Mouse (Mus musculus): ENCODE measurements at regions not wholly inside any gene's neighbourhood (a gene's known extent, or its start where the extent isn't known, plus 50 kb on each side); places are given as distances from the start of the nearest gene placed in this dataset.
"Not testable (repeated sequence)": the region's sequence is repeated elsewhere in the genome, so short reads cannot be mapped to it uniquely, and the experiment has no call there.

DNA sequence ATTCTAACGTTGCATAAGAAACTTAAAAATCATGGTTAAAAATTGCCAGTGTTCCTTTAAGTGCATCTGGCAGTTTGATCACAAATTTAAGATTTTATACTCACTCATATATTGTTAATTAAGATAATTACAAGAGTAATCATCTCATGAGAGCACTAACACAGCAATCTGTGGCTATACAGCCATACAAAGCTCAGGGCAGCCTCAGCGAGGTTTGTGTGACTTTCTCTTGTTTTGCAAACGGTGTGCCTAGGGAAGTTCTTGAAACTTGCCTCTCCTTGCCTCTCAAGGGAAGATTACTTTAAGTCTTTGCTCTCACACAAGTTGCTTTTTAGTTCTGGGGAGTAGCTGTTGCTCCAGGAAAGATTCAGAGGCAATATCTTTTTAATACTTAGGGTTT lies 58.1 kb upstream of the Slc1a4 start:
- WGBS, result 78% methylated on average over 3 of the region's 3 CpGs

DNA sequence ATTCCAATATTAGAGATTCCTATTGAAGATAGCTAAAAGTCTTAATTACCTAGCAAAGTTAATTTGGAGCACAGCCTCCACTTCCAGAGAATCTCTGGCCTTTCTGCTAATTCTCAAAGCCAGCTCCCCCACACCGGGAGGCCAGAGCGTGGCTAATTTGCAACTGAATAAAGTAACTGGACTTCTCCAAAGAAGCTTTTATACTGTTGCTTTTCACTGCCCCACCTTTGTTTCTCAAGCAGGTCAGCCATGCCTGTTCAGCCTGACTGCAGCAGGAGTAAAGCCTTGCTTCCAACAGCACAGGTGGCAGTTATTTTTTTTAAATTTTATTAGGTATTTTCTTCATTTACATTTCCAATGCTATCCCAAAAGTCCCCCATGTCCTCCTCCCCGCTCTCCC lies 60.8 kb upstream of the Slc1a4 start:
- H3K27ac ChIP-seq; H3K27me3 ChIP-seq (replicated peaks); H3K4me3 ChIP-seq (replicated peaks); H3K4me2 ChIP-seq (replicated peaks); H3K4me1 ChIP-seq (replicated peaks); ATAC-seq; H3K9ac ChIP-seq; H3K36me3 ChIP-seq; H3K9me3 ChIP-seq: not testable (repeated sequence)
- 84% methylated on average over 3 of the region's 3 CpGs for WGBS

More for the DNA sequence above, 58.1 kb upstream of the Slc1a4 start:
- Histone ChIP-seq H3K27me3 (replicated peaks) (no peaks in the 10 kb centered on the region), H3K4me3 (replicated peaks) (no peak overlapping the region), H3K36me3 (no peaks in the 10 kb centered on the region), H3K27ac (no peak overlapping the region), H3K9me3 (no peaks in the 10 kb centered on the region), H3K4me2 (replicated peaks) (no peak overlapping the region), H3K4me1 (replicated peaks) (no peaks in the 10 kb centered on the region), H3K9ac (no peak overlapping the region)
- no peak for ATAC-seq

DNA sequence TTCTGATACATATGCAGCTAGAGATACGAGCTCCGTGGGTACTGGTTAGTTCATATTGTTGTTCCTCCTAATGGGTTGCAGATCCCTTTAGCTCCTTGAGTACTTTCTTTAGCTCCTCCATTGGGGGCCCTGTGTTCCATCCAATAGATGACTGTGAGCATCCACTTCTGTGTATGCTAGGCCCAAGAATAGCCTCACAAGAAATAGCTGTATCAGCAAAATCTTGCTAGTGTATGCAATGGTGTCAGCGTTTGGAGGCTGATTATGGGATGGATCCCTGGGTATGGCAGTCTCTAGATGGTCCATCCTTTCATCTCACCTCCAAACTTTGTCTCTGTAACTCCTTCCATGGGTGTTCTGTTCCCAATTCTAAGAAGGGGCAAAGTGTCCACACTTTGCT lies 61.3 kb upstream of the Slc1a4 start:
- H3K4me2 ChIP-seq (replicated peaks); H3K36me3 ChIP-seq; H3K27me3 ChIP-seq (replicated peaks); ATAC-seq; H3K9me3 ChIP-seq; H3K9ac ChIP-seq; H3K4me3 ChIP-seq (replicated peaks); H3K27ac ChIP-seq; H3K4me1 ChIP-seq (replicated peaks): not testable (repeated sequence)
- 87% methylated on average over 3 of the region's 3 CpGs for WGBS

DNA sequence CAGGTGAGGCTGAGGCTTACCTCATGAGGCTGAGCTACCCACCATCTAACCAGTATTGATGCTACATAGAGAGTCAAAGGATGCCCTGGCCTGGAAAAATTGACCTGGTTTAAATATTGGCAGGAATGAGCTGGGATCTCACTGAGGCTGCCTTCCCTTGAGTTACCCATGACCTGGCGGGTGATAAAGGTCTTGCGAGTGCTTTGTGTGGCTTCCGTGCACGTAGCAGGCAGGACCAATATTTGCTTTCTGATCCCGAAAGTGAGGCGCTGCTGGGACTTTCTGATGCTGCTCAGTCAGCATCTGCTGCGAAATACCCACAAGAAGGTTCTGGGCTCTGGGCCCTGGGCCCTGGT lies 63.3 kb upstream of the Slc1a4 start:
- peak; percentile 55 for ATAC-seq
- Histone ChIP-seq H3K4me1 (replicated peaks) (peaks cover 12% of the 10 kb centered on the region), H3K27me3 (replicated peaks) (no peaks in the 10 kb centered on the region; the same call in 1 of the 2 replicates), H3K4me2 (replicated peaks) (no peak overlapping the region), H3K27ac (no peak overlapping the region), H3K4me3 (replicated peaks) (no peak overlapping the region), H3K36me3 (no peaks in the 10 kb centered on the region), H3K9ac (no peak overlapping the region), H3K9me3 (no peaks in the 10 kb centered on the region)
- 77% methylated on average over 7 of the region's 7 CpGs for WGBS

DNA sequence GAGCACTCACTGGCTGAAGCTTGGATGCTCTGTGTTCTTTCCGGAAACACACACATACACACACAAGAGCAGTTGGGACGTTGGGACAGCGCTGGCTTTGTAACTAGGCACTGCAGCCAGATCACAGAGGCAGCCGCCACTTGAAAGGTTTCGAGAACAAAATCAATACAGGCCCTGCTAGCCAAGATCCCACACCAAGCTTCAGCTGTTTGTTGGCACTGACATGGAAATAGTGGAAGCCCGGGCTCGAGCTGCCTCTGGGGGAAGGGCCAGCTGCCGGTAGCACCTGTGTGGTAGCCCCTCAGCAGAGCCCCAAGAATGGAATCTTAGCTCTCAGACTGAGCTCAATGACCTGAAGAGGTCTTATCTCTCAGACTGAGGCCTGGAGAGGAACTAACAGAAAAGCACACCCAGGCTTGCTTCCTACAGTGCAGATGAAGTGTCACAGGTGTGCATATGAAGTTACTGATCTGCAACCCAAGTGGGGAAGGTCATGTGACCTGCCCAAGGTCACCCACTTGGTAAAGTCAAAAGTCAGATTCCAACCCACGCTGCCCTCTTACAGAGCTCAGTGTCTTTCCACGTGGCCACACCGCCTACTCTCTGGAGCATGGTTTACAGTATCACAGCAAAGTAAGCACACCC lies 63.8 kb upstream of the Slc1a4 start:
- no peak overlapping the region for H3K4me2 ChIP-seq (replicated peaks)
- no peaks in the 10 kb centered on the region for H3K36me3 ChIP-seq
- H3K9ac ChIP-seq, result no peak overlapping the region
- H3K4me1 ChIP-seq (replicated peaks), result peaks cover 12% of the 10 kb centered on the region
- H3K27me3 ChIP-seq (replicated peaks), result no peaks in the 10 kb centered on the region; the same call in 1 of the 2 replicates
- ATAC-seq, result peak; percentile 76
- 0 out of 2 replicates have a peak overlapping the region, but pooled peaks have one; percentile 17 for H3K27ac ChIP-seq
- WGBS, result 58% methylated on average over 11 of the region's 11 CpGs
- H3K4me3 ChIP-seq (replicated peaks), result no peak overlapping the region
- no peaks in the 10 kb centered on the region for H3K9me3 ChIP-seq

DNA sequence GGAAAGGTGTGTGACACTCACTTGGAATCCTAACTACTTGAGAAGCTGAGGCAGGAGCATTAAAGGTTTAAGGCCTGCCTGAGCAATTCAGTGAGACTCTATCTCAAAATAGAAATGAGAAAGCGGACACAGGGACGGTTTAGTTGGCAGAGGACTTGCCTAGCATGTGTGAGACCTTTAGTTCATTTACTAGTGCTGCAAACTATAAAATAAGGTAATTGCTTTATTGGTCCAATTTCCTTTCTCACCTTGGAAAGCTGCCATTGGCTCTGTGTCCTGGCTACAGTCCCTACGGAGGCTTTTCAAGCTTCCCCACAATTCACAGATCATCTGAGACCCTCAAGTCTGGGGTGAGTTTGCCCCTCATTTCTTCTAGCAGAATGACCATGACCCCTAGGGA lies 64.4 kb upstream of the Slc1a4 start:
- Histone ChIP-seq H3K9ac (no peak overlapping the region), H3K4me2 (replicated peaks) (no peak overlapping the region), H3K9me3 (no peaks in the 10 kb centered on the region), H3K4me3 (replicated peaks) (no peak overlapping the region), H3K4me1 (replicated peaks) (peaks cover 12% of the 10 kb centered on the region), H3K27me3 (replicated peaks) (no peaks in the 10 kb centered on the region; the same call in 1 of the 2 replicates), H3K36me3 (no peaks in the 10 kb centered on the region), H3K27ac (0 out of 2 replicates have a peak overlapping the region, but pooled peaks have one; percentile 17)
- ATAC-seq, result peak; percentile 50; the same call in 1 of the 2 replicates
- 51% methylated on average over 3 of the region's 3 CpGs for WGBS

DNA sequence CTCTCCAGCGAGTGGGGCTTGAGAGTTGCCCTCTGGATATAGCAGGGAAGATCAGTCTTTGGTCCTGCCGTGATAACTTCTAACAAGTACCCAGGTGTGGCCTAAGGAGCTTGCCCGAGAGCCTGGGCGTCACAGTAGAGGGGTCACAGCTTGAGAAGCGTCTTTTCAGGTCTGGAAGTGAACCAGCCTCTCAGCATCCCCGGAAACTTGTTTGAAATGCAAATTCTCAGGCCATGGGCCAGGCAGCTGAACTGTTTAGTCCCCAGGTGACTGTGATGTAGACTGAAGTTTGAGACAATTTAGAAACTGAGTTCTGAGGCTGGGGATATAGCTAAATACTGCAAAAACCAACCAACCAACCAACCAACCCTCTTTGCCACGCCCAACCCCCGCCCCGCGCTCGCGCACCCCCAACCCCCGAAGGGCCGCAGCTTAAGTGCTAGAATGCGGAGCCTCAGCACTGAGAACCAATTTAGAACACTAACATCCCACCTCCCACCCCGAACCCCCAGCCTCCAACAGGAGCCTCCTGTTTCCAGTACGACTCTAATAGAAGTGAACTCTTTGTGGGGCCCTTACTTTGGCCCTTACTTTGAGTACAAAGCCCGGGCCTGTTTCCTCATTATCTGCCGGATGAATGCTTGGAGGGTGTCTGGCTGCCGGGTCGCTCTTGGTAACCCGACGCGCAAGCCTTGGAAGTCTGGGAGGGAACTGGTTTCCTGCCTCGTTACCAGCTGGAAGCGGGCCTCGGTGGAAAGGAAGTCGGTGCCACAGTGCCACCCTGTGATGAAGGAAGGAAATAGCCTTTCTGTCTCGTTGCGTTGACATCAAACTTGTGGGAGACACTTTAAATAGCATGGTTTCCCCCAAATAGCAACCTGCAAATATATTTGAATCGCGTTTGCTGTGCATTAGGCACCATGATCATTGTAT lies 68.1 kb upstream of the Slc1a4 start:
- Histone ChIP-seq H3K4me2 (replicated peaks) (peak overlapping the region; percentile 66), H3K36me3 (no peaks in the 10 kb centered on the region), H3K27me3 (replicated peaks) (no peaks in the 10 kb centered on the region; the same call in 1 of the 2 replicates), H3K9ac (no peak overlapping the region), H3K9me3 (no peaks in the 10 kb centered on the region), H3K4me3 (replicated peaks) (peak overlapping the region; percentile 33), H3K27ac (no peak overlapping the region), H3K4me1 (replicated peaks) (peaks cover 12% of the 10 kb centered on the region)
- peak; percentile 71 for ATAC-seq
- WGBS, result 14% methylated on average over 32 of the region's 32 CpGs

DNA sequence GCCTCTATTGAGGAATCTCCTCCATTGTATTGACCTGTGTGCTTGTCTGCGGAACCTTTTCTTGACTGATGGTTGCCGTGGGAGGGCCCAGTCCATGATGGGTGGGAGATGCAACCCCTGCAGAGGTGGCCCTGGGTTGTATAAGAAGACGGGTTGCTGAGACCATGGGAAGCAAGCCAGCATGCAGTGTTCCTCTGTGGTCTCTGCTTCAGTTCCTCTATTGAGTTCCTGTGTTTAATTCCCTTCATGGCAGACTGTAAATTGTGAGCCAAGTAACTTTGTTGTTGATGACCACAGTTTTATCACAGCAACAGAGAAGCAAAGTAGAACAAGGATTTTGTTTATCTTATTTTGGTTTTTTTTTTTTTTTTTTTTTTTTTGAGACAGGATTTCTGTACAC lies 70.9 kb upstream of the Slc1a4 start:
- Histone ChIP-seq H3K27ac (no peak overlapping the region), H3K4me3 (replicated peaks) (no peak overlapping the region), H3K4me2 (replicated peaks) (no peak overlapping the region), H3K36me3 (no peaks in the 10 kb centered on the region), H3K9ac (no peak overlapping the region), H3K9me3 (no peaks in the 10 kb centered on the region), H3K4me1 (replicated peaks) (peaks cover 3% of the 10 kb centered on the region; the same call in 1 of the 2 replicates), H3K27me3 (replicated peaks) (no peaks in the 10 kb centered on the region; the same call in 1 of the 2 replicates)
- ATAC-seq, result no peak
- 66% methylated on average over 3 of the region's 3 CpGs for WGBS

DNA sequence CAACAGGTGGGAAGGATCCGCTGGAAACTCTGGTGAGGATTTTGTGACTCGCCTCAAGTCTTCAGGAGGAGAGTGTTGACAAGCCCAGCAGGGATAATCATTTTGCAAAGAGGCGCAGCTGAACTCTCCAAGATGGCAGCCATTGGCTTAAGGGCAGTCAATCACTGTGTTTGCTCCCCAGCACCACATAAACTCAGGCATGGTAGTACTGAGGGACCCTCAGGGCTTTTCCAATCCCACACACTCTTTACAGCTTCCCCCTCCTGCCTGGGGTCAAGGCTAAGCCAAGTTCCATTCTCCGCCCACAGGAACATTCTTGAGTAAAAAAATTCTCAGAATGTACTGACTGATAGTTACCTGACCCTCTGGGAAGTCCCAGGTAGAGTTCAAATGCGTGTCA lies 72.0 kb upstream of the Slc1a4 start:
- Histone ChIP-seq H3K27ac (no peak overlapping the region), H3K4me2 (replicated peaks) (no peak overlapping the region), H3K9ac (no peak overlapping the region), H3K4me3 (replicated peaks) (no peak overlapping the region), H3K9me3 (no peaks in the 10 kb centered on the region), H3K36me3 (no peaks in the 10 kb centered on the region), H3K27me3 (replicated peaks) (no peaks in the 10 kb centered on the region), H3K4me1 (replicated peaks) (peaks cover 3% of the 10 kb centered on the region; the same call in 1 of the 2 replicates)
- ATAC-seq, result no peak
- WGBS, result 84% methylated on average over 5 of the region's 5 CpGs

DNA sequence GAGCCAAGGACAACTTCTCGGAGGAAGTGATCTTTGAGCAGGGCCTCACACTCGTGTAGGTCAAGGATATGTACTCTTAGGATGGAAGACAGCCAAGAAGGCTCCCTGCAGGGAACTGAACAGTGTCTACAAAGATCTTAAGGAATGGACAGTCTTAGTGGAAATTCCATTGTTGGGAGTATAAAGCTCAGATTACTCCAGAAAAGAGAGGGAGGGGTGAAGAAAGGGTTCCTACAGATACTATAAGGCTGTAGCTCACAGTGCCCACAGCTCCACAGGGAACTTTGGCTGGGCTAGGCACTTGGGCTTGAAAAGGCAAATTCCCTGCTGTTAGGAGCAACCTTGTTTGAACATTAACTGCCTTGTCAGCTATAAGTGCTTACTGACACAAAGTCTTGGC lies 85.6 kb upstream of the Slc1a4 start:
- Histone ChIP-seq H3K4me1 (replicated peaks) (no peaks in the 10 kb centered on the region), H3K27ac (no peak overlapping the region), H3K27me3 (replicated peaks) (no peaks in the 10 kb centered on the region), H3K36me3 (no peaks in the 10 kb centered on the region), H3K4me3 (replicated peaks) (no peak overlapping the region), H3K9ac (no peak overlapping the region), H3K9me3 (no peaks in the 10 kb centered on the region), H3K4me2 (replicated peaks) (no peak overlapping the region)
- 74% methylated on average over 2 of the region's 2 CpGs for WGBS
- ATAC-seq, result no peak

DNA sequence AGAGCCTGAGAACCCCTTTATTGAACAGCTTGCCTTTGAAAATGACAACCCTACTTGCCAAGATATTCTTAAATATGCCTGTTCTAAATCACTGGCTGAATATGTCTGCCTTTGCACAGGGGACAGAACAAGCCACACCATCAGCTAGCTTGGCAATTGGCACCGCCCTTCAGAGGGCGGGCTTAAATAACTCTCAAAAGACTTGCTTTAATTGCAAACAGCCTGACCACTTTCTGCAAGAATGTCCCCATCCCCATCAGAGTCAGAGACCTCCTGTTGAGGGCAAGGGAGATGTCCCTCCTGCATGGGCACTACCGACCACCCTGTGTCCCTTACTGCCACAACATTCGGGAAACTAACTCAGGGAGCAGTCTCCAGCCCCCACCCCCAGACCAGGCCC lies 88.4 kb upstream of the Slc1a4 start:
- H3K27me3 ChIP-seq (replicated peaks), result no peaks in the 10 kb centered on the region
- WGBS, result 84% methylated on average over 4 of the region's 4 CpGs
- no peak overlapping the region for H3K4me3 ChIP-seq (replicated peaks)
- no peak overlapping the region for H3K4me2 ChIP-seq (replicated peaks)
- H3K27ac ChIP-seq, result no peak overlapping the region
- ATAC-seq, result no peak
- no peaks in the 10 kb centered on the region for H3K4me1 ChIP-seq (replicated peaks)
- H3K9ac ChIP-seq, result no peak overlapping the region
- H3K9me3 ChIP-seq, result no peaks in the 10 kb centered on the region
- no peaks in the 10 kb centered on the region for H3K36me3 ChIP-seq

DNA sequence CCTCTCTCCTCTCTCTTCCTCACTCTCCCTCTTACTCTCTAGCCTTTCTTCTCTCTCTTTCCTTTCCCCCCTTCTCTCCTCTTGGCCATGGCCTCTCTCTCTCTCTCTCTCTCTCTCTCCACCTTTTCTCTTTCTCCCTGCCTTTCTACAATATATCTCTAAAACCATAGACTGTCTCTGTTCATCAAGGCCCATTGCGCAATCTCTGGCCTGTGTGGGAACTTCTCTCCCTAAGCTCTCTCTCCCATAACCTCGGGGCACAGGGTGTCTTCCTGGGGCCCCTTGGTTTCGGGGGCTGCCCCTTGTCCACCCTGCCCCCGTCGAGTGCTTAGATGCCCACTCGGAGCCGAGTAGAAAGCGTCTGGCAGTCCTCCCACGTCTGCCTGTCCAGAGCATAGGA lies 103.5 kb upstream of the Slc1a4 start:
- 69% methylated on average over 9 of the region's 9 CpGs for WGBS
- no peaks in the 10 kb centered on the region for H3K27me3 ChIP-seq (replicated peaks)
- no peak overlapping the region for H3K4me2 ChIP-seq (replicated peaks)
- no peak overlapping the region for H3K27ac ChIP-seq
- no peaks in the 10 kb centered on the region for H3K4me1 ChIP-seq (replicated peaks)
- H3K9ac ChIP-seq, result no peak overlapping the region
- no peaks in the 10 kb centered on the region for H3K9me3 ChIP-seq
- no peak overlapping the region for H3K4me3 ChIP-seq (replicated peaks)
- H3K36me3 ChIP-seq, result no peaks in the 10 kb centered on the region
- no peak for ATAC-seq
